ENCODE assay signal across 8 mouse cellular contexts in genomic region chr19:55253239-55253569, GRCm38 (mm10). TPM values are rescaled to one million over a fixed set of nuclear protein-coding genes. Genes with fewer than 3 reads are reported as not detected.
DNase-seq lines count a peak whose midpoint lies in the region; ATAC-seq and TF ChIP-seq lines count a peak whose summit lies in the region.

No protein-coding gene starts in this region.

- no peak for TF ChIP-seq EP300 in heart, adult 2 months (IDR thresholded peaks at IDR 0.05; ENCODE audit: insufficient read depth, low read depth, low read length)

- intact Hi-C loops in heart, adult 2 months (cut with DNase I): loop anchor here (2.0 kb wide), 2 partner anchors 34 to 64 kb away; partner anchors contain the start of genes Vti1a and Zdhhc6

- peak overlapping the region; percentile 91 for H3K9ac ChIP-seq in heart, adult 2 months (ENCODE audit: low read depth, low read length)

- whole genome bisulfite sequencing in heart, adult 2 months: under 1% methylated on average over 9 of the region's 9 CpGs

- no peak for TF ChIP-seq CTCF in heart, adult 2 months (IDR thresholded peaks at IDR 0.05)

- TF ChIP-seq POLR2A in heart, adult 2 months (IDR thresholded peaks at IDR 0.05; ENCODE audit: insufficient read depth, low read depth, low read length): no peak

- H3K4me1 ChIP-seq in heart, adult 2 months (ENCODE audit: control insufficient read depth, insufficient read depth, low read length): no peaks in the 10 kb centered on the region

- peak overlapping the region; percentile 85 for H3K4me3 ChIP-seq in heart, adult 2 months

- no peaks in the 10 kb centered on the region for H3K36me3 ChIP-seq in heart, adult 2 months (ENCODE audit: control insufficient read depth, insufficient read depth, low read length)

- no peak for DNase-seq in heart, adult 2 months
- DNase-seq in heart, adult 18-20 months: no peak
- DNase-seq in urinary bladder, postnatal 25 days (ENCODE audit: low spot score): peak; percentile 16
- DNase-seq in urinary bladder, adult 2 months (ENCODE audit: low spot score): no peak
- peak; percentile 9 for DNase-seq in liver
- no peak for DNase-seq in layer of hippocampus, adult 9-11 months
- DNase-seq in cerebellum, adult 18-20 months: no peak

- peak; percentile 10; the same call in 1 of the 2 replicates for ATAC-seq in neutrophil, adult 5-6 weeks (ENCODE audit: extremely low read depth, insufficient number of reproducible peaks, low FRiP score, poor library complexity, severe bottlenecking)

- H3K79me2 ChIP-seq in heart, adult 2 months (replicated peaks; ENCODE audit: control insufficient read depth, insufficient read depth, low read length): no peaks in the 10 kb centered on the region

- peak overlapping the region; percentile 97 for H3K27ac ChIP-seq in heart, adult 2 months

- H3K27me3 ChIP-seq in heart, adult 2 months (ENCODE audit: control insufficient read depth, insufficient read depth, low read length): no peaks in the 10 kb centered on the region

RNA-seq across cellular contexts. Expression of gene Acsl5, which starts 1.5 kb away (rescaled TPM):
- 10 to 100 TPM; 12.5 to 14.7 TPM for total RNA-seq in heart, adult 2 months (2021)
- polyA plus RNA-seq in heart, adult 2 months (2012; rRNA removed): 8.0 and 9.0 TPM in 2 replicates
- total RNA-seq in heart, adult 18-20 months (2021): 10 to 100 TPM; 11.7 to 33.6 TPM
- polyA plus RNA-seq in urinary bladder, adult 2 months (2012; rRNA removed): 47.9 and 50.6 TPM in 2 replicates
- total RNA-seq in neutrophil, adult 5-6 weeks (2017): 92.0 and 131 TPM in 2 replicates

RNA-seq across cellular contexts. Expression of gene Gucy2g, which starts 12.2 kb away (rescaled TPM):
- under 1 TPM in 1 of 2 experiments, not detected in 1; 0.07 TPM for total RNA-seq in heart, adult 2 months (2021)
- polyA plus RNA-seq in heart, adult 2 months (2012; rRNA removed): 0.12 TPM in 2 replicates
- total RNA-seq in heart, adult 18-20 months (2021): under 1 TPM in 1 of 2 experiments, not detected in 1; 0.10 TPM
- polyA plus RNA-seq in urinary bladder, adult 2 months (2012; rRNA removed): 0.14 and 0.22 TPM in 2 replicates
- not detected in 2 replicates for total RNA-seq in neutrophil, adult 5-6 weeks (2017)

Comparison
In these comparisons a context has a peak if more than half of its experiments do, and no peak if none do; other contexts are left out.
1. DNase-seq: peak in urinary bladder, postnatal 25 days (single experiment) and liver (single experiment); none in heart, adult 2 months (0 of 2), heart, adult 18-20 months (0 of 2), urinary bladder, adult 2 months (single experiment), layer of hippocampus, adult 9-11 months (single experiment) and cerebellum, adult 18-20 months (0 of 2).